Mouse (Mus musculus) neutrophil, adult 5-6 weeks (primary cell): Measurements from ENCODE around the gene Mapk3. TPM values are rescaled to one million over a fixed set of nuclear protein-coding genes. Genes with fewer than 3 reads are reported as not detected.

Experiments used
- ATAC-seq: fragments of 151-379, 151-347 bp; 2 replicates; pipeline ENCODE4 v1.8.0; 2017; ENCODE audit warnings: mild to moderate bottlenecking, moderate TSS enrichment; ENCODE audit not compliant: insufficient number of reproducible peaks, poor library complexity, low FRiP score, severe bottlenecking; ENCODE audit errors: extremely low read depth
- total RNA-seq: library from RNA; stranded (forward); fragments of 200-1000 nt; gene quantifications from 2 replicates; pipeline ENCODE4 v1.2.3, GENCODE M21; 2017

Mapk3 gene
- total RNA-seq, 1 experiment from 2014 or later = 48.8 TPM

DNA sequence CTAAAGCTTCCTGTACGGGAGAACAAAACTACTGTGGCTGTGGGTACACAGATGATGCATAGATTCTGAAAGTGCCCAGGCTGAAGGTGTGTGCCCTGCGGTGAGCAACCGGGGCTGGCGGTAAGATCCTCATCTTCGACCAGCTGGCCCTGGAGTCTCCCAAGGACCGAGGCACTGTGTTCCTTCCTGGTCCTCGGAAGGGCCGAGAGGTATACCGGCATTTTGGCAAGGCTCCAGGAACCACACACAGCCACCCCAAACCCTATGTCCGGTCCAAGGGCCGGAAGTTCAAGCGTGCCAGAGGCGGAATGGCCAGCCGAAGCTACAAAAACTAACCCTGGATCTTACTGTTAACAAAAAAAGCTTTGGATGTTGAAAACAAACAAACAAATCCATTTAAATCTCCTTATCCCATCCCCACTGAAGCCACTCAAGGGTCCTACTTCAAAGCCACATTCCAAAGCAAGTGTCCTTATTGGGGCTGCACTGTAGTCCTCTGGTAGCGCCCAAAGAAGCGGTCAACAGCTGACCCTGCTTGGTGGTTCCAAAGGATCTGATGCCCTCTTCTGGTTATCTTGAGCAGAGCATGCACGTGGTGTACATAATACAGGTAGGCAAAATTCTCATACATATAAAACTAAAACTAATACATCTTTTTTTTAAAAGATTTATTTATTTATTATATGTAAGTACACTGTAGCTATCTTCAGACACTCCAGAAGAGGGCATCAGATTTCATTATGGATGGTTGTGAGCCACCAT, 9.6 kb upstream of the Mapk3 start:
- ATAC-seq = no peak

DNA sequence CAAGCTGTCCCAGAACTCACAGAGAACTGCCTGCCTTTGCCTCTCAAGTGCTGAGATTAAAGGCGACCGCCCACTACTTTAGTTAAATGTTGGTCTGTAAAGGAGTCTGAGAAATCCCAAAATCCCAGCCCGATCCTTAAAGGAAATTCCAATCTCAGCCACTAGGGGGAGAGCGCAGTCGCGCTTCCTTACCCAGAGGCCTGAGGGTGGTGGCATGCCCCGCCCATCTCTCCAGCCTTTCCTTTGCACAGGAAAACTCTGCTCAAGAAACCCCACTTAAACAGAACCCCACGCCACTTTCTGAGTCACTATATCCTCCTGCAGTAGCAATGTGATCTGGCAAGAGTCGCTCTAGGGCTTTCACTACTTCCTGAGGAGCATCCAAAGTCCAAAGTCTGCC, 4.5 kb upstream of the Mapk3 start:
- ATAC-seq = peak; percentile 43; the same call in 1 of the 2 replicates

DNA sequence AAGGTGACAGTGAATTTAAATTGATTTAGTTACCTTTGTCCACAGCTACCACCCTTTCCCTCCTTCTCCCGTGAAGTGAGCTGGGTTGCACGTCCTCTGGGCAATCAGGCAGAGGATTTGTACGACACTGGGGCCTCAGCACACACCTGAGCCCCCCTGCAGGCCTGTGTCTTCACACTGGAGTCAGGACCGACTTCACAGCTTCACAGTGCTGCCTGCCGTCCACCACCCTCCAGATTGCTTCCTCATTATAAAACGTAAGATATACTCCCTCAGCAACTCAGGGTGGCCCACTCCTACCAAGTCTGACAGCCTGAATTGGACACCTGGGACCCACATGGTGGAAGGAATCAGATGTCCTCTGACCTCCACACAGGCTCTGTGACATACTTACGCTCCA, 862 bp upstream of the Mapk3 start:
- ATAC-seq = no peak

DNA sequence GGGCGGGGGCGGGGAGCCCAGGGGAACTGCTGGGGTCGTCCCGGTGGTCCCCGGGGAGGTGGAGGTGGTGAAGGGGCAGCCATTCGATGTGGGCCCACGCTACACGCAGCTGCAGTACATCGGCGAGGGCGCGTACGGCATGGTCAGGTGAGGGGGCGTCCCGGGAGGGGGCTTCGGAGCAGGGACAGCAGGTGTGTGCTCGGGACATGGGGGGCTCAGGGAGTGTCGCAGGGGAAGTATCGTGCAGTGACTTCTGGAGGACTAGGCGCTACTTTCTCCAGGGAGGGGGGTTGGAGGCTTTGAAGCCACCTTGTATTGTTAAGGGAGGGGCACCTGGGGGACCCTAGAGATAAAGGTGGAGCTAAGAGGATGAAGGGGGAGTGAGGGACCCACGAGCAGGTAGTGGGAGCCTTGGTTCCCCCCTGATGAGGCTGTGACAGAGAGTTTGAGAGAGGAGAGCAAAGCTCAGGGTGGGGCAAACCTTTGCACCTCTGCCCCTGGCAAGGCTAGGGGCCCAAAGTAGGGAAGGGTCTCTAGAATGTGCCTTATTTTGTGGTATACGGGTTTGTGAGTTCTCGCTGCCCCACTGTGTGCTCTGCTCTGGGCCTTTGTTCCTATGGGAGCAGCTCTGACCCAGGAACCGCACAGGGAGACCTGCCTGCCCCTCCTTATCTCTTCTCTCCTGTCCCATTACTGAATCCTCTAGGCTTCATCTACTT, 430 bp downstream of the Mapk3 start:
- ATAC-seq = no peak

DNA sequence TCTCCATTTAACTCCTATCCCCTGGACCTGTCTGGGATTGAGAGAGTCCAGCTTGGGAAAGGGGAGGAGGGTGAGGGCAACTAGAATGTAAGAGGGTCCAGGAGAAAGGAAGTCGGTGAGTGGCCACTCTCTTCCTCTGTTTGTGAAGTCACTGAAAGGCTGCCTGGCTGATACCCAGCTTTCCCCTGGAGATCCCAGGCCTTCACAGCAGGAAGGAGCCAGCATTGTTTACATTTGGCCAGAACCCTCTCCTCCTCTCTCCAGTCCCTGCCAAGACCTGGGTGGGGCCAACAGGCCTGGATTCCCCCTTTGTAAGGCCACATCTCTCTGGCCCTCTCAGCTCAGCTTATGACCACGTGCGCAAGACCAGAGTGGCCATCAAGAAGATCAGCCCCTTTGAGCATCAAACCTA, 996 bp downstream of the Mapk3 start:
- no peak for ATAC-seq

DNA sequence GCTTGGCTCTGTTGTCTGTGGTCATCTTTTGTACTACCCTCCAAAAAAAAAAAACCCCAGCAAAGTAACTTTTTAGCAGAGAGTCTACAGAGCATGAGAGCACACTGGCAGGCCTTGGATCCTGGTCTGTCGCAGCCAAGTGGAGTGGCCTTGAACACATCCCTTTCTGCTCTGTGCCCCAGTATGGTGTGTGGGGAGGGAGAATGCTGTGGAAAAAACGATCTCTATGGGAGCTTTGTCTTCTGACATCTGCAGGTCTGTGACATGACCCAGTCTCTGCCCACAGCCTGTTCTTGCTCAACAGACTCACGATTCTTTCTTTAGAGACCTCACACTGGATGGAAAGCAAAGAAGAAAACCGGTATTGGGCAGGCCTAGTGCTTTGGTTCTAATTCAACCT, 1.6 kb downstream of the Mapk3 start:
- no peak for ATAC-seq

DNA sequence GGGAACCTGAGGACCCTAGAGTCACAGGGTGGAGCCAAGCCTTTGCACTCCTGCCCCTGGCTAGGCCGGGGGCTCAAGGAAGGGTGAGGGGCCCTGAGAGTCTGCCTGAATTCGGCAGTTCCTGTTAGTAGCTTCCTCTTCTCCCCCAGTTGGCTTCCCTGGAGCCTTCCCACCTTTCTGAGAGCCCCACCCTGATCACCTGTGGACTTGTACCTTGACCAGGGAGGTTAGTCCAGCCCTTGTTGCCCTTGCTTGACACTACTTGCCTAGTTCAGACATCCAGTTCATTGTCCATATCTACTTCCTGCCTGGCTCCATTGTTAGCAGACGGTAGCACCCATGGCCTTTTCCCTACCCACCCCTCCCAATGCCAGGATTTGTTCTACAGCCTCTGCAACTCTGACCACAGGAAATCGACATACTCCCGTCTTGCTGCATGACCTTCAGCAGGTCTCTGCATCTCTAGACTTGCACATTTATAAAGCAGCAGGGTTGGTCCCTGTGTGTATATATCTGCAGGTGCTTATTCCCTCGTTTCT, 2.2 kb downstream of the Mapk3 start:
- ATAC-seq = no peak

DNA sequence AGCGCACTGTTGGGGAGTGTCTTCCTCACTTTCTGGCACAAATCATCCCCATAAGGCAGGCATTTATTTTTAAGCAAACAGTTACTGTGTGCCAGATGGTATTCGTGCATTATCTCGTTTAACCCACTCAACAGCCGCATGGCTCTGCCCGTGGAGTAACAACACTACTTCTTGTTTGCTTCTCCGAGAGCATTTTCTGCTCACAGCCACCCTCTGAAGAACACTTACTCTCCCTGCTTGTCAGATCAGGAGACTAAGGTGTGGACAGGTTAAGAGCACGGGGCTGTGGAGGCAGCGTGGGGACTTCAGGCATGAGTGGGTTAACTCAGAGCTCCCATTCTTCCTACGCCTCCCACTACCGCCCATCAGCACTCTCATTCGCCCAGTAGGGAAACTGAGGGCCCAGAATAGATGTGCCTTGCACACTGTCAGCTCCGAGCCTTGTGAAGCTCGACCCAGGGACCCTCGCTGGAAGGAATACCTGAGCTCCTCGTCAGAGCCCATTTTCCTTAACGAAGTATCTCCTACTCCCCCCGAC, 3.1 kb downstream of the Mapk3 start:
- ATAC-seq = no peak

DNA sequence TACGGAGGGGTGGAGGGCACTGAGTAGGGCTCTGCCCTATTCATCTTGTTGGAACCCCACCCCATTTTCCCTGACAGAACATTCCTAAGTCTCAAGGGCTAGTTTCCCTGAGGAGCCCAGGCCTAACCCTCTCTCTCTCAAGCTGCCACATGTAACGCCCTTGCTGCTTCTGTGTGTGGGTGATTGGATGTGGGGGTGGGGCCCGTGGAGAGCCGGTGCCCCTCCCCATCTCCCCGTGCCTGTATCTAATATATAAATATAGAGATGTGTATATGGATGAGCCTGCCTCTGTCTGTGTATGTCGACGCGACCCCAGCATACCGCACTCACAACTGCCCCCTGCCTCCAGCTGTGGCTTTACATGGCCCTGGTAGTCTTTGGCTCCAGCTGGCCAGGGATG, 6.1 kb downstream of the Mapk3 start:
- ATAC-seq = no peak

DNA sequence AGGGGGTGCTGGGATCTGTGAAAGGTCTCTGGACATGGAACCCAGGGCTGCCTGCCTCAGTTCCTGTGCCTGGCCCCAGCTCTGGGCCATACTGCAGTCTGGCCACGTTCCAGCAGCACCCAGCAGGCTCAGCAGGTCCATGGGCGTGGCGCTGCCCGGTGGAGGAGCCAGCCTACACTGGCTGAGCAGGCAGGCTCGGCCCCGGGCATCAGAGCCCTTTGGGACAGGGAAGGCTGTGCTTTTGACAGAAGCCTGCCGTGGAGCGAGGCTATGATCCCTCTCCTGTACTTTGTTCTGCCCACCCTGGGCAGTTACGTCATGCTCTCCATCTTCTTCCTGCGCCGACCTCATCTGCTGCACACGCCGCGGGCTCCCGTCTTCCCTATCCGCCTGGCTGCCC, 6.8 kb downstream of the Mapk3 start, which contains the start of gene Gdpd3:
Gene Gdpd3, plus strand, starts transcription at position 134 of the 400 bp plus-strand sequence.
- ATAC-seq = no peak

DNA sequence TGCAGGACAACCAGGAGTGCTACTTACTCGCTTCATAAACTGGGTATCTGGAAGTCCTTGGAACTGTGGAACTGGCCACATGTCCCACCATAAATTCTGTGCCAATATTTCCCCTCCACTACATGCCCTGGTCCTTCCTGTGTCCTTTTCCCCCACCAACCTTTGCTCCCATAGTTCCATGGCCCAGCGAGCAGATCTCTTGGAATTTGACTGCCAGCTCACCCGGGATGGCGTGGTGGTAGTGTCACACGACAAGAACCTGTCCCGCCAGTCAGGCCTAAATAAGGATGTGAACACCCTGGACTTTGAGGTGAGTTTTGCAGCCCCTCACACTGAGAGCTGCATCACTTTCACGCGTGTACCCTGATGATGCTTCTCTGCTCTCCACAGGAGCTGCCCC, 7.6 kb downstream of the Mapk3 start:
- ATAC-seq = no peak

DNA sequence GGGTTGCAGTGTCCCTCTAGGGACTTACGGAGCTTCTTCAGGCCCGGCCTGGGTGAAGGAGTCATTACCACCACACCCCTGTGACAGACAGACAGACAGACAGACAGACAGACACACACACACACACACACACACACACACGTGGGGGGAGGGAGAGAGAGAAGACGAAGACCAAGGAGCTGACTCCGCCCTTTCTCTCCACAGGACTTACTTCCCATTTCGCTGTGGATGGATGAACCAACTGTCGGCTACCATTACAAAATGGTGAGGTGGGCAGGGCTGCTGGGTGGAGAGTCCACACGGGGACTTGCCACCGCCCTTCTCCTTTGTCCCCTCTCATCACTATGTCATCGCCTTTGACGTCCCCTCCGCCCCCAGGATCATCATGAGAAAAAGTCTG, 11.4 kb downstream of the Mapk3 start:
- peak; percentile 73 for ATAC-seq

DNA sequence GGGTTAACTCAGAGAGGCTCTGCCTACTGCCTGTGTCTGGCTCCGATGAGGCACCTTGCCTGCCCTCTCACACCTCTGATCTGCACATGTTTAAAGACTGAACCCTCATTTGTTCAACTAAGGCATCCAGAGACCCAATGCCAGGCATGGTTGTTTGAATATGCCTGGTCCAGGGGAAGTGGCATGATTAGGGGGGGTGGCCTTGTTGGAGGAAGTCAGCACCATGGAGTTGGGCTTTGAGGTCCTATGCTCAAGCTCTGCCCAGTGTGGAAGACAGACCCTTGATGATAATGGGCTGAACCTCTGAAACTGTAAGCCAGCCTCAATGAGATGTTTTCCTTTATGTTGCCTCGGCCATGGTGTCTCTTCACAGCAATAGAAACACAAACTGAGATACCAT, 13.9 kb downstream of the Mapk3 start:
- ATAC-seq = no peak

DNA sequence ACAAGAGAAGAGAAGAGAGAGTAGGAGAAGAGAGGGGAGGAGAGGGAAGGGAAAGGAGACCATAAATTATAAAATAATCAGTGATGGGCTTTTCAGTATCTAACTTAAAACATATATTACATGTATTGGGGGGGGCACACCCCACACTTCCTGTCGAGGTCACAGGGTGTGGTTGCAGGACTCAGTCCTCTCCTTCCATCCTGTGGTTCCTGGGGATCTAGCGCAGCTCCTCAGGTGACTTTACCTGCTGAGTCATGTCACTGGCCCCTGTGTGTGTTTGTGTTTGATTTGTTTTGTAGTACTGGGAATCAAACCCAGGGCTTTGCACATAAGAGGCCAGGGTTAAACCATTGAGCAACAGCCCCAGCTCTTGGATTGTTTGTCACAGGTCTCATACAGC, 15.1 kb downstream of the Mapk3 start:
- no peak for ATAC-seq

DNA sequence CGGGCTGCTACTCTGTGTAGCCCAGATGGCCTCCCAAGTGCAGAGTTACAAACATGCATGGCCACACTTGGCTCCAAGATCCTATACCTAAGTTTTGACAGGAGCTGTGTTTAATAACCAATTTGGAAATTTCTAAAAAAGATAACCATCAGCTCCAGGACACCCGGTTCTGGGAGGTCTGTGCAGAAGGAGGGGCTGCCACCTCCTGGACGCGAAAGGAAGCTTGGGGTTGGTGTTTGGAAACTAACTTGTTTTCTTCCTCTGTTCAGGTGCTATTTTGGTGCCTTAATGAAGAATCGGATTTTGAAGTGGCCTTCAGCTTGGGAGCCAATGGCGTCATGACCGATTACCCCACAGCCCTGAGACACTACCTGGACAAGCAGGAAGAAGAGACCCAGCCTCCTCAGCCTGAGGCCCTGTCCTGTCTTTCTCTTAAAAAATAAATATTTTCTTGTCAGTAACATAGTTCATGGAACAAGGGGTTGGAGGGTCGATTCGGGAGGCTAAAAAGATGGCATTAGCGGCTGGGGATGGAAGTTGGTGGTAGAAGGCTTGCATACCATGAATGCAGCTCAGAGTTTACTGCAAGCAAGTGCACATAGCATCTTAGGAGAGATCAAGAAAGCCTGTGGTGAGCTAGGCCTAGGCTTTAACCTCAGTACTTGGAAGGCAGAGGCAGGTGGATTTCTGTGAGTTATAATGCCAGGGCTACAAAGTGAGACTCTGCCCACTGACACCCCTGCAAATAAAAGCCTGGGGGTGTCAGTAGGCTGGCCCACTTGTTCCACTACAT, 16.0 kb downstream of the Mapk3 start:
- no peak for ATAC-seq

DNA sequence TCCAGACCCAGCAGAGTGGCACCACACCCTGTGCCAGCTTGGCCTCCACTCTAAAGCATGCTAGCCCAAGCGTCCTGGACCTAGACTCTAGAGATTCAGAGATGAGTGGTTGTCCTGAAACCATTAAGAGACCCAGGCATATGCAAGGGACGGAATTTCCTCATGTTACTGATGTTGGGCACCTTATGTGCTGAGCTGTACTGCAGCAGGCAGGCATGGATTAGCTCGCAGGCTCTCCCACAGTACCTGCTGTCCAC, 16.5 kb downstream of the Mapk3 start:
- ATAC-seq = no peak

DNA sequence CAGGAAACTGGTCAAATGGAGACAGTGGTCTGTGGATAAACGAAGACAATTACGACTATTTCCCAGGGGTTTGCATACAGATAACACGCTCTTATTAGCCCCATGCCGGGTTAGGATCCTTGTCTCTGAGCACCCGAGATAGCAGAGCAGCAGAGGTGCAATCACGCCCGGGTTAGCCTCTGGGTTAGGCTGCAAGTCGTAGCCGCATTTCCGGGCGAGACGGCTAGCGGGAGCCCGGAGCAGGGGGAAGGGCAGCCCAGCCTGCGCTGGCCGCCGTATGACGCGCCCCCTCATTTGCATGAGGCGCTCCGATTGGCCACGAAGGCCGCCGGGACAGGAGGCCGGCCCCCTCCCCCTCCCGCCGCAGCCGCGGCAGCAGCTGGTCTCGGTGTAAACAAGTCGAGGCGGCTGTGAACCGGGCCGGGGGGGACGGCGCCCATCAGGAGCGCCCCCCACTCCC, 17.2 kb downstream of the Mapk3 start, which contains the start of gene Ypel3:
Gene Ypel3, plus strand, starts transcription at position 358 of the 460 bp plus-strand sequence.
- peak; percentile 90 for ATAC-seq

DNA sequence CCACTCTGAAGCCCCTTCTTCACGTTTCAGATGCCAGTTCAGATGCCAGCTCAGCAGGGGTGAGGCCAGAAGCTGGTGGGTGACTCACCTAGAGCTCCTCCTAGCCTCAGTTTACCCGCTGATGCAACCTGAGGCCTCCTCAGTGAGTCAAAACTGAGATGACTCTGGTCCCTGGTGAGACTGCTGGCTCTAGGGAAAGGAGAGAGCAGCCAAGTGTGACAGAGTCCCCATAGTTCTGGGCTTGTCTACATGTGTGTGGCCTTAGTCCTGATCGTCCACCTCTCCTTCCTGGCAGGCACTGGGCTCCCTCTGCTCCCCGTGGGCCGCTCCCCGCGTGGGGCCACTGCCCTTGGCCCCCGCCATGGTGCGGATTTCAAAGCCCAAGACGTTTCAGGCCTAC, 18.1 kb downstream of the Mapk3 start:
- ATAC-seq = no peak

DNA sequence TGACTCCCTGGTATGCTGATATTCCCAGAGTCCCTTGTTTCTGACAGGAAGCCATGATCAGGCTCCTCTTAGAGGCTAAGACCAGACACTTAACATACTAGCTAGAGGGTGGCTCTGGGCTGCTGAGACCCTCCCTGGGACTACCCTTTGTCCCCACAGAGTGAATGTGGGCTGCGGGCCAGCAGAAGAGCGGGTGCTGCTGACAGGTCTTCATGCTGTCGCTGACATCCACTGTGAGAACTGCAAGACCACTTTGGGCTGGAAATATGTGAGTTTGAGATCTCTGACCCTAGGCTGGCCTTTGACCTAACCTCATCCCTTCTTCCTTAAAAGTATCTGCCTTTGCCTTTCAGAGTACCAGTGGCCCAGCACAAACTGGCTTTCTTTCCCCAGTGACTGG, 18.7 kb downstream of the Mapk3 start:
- no peak for ATAC-seq
